Mouse (Mus musculus) heart, adult 8-10 months (tissue): ENCODE results near the gene Robo1. TPM values are rescaled to one million over a fixed set of nuclear protein-coding genes. Genes with fewer than 3 reads are reported as not detected.

ENCODE experiments used
- DNase-seq: peaks from one replicate; pipeline ENCODE4 v3.0.0; 2022; ENCODE audit warnings: low spot score
- total RNA-seq, 4 experiments: library from RNA; stranded (reverse); gene quantifications; 2 replicates each; pipeline ENCODE4 v1.2.4; 2022

The Robo1 gene
- total RNA-seq: 1 to 10 TPM; 1.1 to 1.7 (median 1.2) TPM

GRCm38 (mm10) chr16:72307537-72308330, at the start of gene Robo1:
TSS of gene Robo1 (plus strand) at chr16:72308306.
- no peak for DNase-seq

GRCm38 (mm10) chr16:72267839-72268238, 40.3 kb upstream of the Robo1 start:
- DNase-seq: no peak

GRCm38 (mm10) chr16:72276390-72277074, 31.6 kb upstream of the Robo1 start:
- no peak for DNase-seq

DNA sequence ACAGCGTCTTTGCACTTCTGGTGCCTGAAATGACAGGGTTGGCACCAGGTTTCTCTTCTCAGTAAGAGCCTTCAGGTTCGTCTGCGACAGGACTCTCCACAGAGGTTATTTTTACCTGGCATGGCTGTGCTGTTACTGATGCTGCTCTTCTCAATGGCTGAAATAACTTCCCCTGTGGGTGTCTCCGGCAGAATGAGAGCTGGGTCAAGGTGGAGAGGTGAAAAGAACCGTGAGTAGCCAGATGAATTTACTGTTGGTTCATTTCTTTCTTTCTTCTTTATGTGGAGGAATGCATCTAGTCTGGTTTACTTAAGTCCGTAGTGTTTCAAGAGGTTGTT, 194 bp downstream of the Robo1 start:
- DNase-seq: no peak

- no peak for DNase-seq
These were observed 19.2 kb downstream of the Robo1 start for GRCm38 (mm10) chr16:72327321-72327720.

DNA sequence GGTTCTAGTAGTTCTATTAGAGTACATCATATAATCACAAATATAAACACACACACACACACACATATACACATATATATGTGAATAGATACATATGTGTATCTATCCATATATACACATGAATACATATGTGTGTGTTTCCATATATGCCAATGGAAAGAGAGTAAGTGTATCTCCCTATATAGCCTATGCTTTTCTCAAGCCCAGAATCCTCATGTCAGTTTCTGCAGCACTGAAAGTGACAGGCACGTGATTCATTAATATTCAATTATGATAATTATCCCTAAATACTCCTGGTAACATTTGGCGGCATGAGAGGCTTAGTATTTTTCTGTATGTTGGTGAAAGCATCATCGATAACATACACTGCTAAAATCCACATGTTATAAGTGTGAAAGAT, 20.5 kb downstream of the Robo1 start:
- no peak for DNase-seq

DNA sequence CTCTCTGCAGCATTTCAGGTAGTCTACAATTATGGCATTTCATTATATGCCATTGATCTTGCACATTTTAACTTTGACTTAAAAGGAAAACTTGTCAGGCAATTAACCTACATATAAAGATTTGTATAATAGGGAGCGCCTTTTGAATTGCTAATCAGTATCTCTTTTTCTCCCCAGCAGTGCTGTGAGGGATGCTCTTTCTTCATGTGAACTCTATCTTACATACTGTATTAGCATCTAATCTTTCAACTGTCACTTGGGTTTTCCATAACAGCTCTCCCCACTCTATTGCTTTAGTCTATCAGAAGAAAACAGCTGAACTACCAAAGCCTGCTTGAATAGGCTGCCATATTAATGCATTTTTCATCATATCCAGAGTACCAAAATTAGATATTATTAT, 29.7 kb downstream of the Robo1 start:
- DNase-seq: no peak

- DNase-seq: no peak
These were observed 42.3 kb downstream of the Robo1 start for GRCm38 (mm10) chr16:72350422-72350821.

GRCm38 (mm10) chr16:72356515-72357357, 48.6 kb downstream of the Robo1 start:
- peak; percentile 3 for DNase-seq

- DNase-seq: no peak
These were observed 68.8 kb downstream of the Robo1 start for GRCm38 (mm10) chr16:72376896-72377295.

GRCm38 (mm10) chr16:72381819-72382218, 73.7 kb downstream of the Robo1 start:
- no peak for DNase-seq

DNA sequence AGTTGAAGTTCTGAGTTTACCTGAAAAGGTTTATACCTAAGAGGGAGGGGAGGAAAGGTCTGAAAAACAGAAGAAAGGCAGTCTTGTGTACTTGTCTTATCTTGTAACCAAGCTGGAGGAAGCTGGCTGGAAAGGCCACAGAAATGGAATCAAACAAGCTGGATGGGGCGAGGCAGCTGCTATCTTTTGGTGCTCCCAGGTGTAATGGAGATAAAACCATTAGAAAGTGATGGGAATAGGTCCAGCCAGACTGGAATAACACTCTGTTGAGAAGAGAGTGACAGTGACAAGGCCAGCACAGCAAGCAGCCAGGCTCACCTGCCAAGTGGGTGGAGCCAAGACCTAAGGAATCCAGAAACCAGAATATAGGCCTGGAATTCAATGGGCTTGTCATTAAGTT, 75.5 kb downstream of the Robo1 start:
- DNase-seq: no peak

GRCm38 (mm10) chr16:72393512-72393911, 85.4 kb downstream of the Robo1 start:
- DNase-seq: no peak

GRCm38 (mm10) chr16:72398811-72399210, 90.7 kb downstream of the Robo1 start:
- no peak for DNase-seq

DNA sequence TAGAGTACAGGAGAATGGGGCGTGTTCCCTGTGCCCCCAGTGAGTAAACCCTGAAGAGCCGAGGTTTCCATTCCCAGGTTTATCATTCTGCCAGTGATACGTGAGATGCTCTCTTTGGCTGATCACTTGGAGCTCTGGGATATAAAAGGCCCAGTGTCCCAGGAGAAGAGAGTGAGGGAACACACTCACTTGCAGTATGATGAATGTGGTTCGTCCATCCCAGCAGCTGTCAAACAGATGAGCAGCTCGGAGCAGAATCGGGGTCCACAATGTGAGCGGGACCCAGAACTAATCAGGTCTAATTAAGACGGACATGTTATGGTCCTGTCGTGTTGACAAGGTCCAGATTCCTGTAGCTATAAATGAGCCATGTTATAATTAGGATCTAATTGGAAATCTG, 94.3 kb downstream of the Robo1 start:
- no peak for DNase-seq

GRCm38 (mm10) chr16:72409820-72410219, 101.7 kb downstream of the Robo1 start:
- no peak for DNase-seq

DNA sequence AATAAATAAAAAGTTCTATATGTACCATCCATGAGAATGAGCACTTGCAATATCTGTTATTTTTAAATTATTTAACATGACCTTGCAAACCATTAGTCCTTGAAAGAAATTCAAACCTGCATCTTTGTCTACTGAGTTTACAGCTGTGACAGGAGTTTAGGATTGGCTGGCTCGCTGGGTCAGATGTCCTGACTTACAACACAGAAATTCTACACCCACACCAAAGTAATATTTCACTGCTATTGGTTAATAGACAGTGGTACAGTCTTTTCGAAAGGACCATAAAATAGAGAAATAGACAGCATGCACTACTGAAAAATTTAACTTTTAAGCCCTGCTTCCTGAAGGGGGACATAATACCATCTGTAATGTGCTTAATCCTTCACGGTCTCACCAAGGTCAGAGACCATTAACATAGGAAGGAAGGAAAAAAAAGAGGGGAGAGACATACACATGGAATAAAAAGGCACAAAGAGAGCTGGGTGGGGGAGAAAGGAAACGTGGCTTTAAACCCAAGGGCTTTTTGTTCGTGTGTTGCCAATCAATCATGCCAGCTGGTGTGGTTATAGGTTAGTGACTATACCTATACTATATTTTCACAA, 103.7 kb downstream of the Robo1 start:
- DNase-seq: no peak

DNA sequence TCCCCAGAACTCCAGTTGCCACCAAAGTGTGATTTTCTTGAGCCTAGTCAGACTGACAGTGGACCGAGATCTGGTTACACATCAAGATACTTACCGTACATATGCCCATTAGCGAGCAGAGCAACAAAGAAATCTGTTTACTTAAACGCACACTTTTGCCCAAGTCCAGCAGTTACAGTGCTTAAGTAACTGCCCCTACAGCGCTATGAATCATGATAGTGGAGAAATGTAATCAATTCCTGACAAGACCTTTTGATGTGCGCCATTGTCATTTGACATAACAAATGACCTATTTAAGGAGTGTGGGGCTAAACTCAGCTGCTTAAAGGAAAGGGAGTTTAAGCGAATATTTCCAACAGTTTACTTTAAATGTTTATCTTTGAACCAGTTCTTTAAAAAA, 104.8 kb downstream of the Robo1 start:
- DNase-seq: no peak

GRCm38 (mm10) chr16:72419328-72420066, 111.4 kb downstream of the Robo1 start:
- DNase-seq: no peak

- no peak for DNase-seq
These were observed 114.3 kb downstream of the Robo1 start for GRCm38 (mm10) chr16:72422426-72422825.

GRCm38 (mm10) chr16:72434396-72434795, 126.3 kb downstream of the Robo1 start:
- DNase-seq: no peak
